Mouse (Mus musculus) erythroid progenitor cell, adult 5-6 weeks (primary cell): ENCODE results near the gene L3mbtl4. TPM values are rescaled to one million over a fixed set of nuclear protein-coding genes. Genes with fewer than 3 reads are reported as not detected.

Experiments used
- ATAC-seq: replicated peaks from 2 replicates; pipeline ENCODE4 v1.8.0; 2016; ENCODE audit warnings: moderate number of reproducible peaks, mild to moderate bottlenecking, moderate TSS enrichment, inconsistent platforms; ENCODE audit not compliant: poor library complexity, low FRiP score, severe bottlenecking
- total RNA-seq, 2 experiments: library from RNA; stranded (forward) in 1 of 2; stranded (reverse) in 1 of 2; fragments of 150-400 nt in 1 of 2; fragments of 186-747, 209-891 nt in 1 of 2; gene quantifications; 2 replicates each; pipeline versions ENCODE4 v1.2.3 to v1.2.4; 2015 to 2017; ENCODE audit warnings: low replicate concordance in 2 of 2

L3mbtl4 gene
- total RNA-seq, 2 experiments from 2014 or later = not detected

DNA sequence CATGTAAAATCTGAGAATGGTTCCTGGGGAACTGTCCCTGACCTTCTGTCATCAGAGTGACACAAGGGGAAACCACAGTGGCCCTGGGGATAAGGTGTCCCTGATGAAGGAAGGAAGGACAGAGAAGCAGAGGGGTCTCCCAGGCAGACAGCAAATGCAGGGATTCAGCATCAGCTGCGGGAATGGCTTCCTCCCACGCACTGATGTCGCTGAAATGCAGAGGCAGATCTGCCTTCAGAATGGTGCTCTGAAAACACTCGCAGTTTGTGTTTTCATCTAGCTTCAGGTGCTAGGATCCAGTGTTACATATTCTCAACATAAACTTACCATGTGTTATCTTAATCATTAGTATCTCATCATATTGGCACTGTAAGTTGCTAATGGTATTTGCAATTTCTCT, 351.7 kb downstream of the L3mbtl4 start:
- ATAC-seq = no peak

DNA sequence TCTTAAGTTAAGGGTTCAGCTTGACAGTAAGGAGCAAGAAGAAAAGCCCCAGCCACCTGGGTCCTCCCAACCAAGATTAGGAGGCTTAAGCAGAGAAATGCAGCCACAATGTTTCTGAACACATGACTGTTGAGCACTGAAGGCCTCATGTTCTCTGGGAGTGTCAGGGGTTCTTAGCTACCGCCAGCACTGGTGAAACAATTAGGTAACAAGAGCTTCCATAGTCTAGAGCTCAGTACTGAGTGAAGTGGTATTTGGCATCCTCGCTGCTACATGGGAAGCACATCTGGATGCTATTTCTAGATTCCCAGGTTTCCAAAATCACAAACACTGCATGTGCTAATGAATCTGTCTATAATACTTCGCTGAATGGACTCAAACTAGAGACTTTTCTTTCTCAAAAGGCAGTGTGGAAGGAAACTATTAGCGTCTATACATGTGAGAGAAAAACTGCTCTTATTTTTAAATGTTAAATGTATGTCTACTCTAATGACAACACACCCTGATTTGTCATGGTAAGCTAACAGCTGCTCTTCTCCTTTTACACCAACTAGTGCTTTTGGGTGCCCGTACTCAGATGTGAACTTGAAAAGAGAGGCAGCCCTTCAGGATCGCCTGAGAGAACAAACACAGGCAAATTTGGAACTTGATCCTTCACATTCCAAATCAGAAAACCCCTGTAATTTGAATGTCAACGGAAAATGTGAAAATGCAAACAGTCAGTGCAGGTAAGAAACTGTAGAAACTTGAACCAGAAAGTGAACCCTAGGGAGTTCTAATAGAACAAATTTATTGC, 356.2 kb downstream of the L3mbtl4 start:
- no peak for ATAC-seq

DNA sequence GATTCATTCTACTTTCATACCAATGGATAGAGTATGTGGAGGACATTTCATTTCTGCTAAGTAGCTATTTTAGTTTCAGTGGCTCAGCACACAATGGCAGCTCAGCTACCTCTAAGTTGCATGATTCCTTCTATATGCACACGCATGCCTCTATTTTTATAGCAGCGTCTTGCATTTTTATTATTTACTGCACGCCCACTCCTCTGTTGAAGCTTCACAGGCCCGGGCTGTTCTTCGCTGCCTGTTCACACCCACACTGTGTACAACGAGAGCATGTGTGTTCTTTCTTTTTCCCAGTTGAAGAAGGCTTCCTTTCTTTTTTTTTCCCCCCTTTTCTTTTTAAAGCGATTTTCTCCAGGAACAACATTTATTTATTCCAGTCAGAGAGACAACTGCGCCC, 357.8 kb downstream of the L3mbtl4 start:
- no peak for ATAC-seq

DNA sequence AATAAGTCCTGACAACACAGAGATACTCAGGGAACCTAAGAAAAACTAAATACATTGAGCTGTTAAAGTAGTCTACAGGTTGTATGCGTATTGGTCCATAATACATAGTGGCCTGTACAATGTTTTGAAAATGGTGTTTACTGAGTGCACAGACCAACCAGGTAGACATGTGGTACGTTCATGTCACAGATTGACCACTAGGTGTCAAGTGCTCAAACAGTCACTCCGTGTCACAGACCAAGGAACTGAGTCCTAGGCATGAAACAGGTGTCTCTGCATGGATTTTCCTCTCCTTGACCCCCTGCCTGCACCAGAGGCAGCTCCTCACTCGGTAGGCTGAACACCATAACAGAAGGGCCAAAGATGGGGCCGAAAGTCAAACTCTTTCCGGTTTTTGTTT, 366.6 kb downstream of the L3mbtl4 start:
- no peak for ATAC-seq

DNA sequence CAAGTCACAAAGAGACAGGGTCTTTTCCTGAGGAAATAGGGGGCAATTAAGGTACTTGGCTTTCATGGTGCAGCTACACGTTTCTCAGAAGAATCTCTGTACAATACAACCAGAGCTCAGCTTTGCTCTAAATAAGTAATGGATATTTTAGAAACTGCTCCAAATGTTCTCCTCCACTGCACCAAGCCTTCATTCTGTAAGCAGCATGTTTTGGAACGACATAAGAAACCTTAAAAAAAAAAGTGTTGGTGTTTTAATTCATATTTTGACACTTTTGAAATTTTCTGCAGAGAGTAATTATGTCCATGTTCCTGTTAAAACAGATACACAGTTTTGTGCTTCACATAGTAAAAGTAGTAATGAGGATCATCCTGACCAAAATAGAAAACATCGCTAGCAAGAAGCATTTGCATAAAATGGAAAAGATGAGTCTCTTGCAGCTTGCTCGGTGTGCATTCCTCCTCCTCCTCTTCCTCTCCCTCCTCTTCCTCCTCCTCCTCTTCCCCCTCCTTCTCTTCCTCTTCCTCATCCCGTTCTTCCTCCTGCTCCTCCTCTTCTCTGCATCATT, 369.0 kb downstream of the L3mbtl4 start:
- ATAC-seq = no peak

DNA sequence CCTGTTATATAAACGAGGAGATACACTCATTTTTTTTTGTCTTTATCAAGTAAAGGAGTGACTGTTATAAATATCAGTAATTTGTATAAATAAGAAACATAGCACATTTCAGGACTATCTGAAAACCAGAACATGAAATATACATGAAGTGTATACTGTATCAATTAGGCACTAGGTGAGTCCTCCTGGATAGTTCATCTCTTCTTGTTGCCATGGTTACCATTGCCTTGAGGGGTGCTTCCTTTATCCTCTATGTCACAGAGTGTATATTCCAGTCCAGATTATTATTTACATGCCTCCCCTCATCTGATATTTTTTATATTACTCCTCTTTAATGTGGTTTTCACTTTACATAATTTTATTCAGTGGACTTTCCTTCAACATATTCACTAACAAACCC, 392.9 kb downstream of the L3mbtl4 start:
- no peak for ATAC-seq

DNA sequence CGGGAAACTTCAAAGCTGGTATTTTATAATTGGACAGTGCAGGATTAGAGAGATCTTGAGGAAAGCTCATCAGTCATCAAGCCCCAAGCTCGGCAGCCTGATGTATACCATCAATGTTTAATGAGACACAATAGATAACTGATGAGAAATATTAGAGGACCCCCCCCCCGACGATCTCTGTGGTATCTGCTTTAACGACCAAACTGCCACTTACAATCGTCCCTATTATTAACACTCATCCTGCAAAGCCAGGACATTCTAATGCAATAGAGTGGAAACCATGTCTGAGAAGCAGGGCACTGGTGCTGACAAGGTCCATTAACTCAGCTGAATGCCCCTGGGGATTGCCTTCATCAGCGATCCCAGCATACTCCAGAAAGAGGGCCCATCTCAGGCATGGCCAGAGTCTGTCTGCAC, 398.5 kb downstream of the L3mbtl4 start:
- ATAC-seq = no peak

DNA sequence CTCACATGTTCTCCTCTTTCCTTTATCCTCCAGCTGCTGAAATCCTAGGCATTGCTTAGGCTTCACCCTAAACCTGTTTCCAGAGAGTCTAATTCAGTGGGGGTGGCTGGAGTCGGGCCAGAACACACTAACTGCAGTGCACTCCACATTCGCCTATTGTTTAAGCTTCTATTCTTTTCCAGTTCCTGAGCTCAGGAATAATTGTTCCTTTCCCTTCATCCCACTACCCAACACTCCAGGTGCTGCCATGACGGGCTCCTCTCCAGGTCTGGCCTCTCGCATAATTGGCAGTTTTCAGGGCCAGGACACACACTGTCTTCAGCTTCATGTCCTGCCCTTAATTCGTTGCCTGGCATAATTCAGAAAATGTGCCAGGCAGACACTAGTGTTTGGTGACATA, 437.1 kb downstream of the L3mbtl4 start:
- no peak for ATAC-seq

DNA sequence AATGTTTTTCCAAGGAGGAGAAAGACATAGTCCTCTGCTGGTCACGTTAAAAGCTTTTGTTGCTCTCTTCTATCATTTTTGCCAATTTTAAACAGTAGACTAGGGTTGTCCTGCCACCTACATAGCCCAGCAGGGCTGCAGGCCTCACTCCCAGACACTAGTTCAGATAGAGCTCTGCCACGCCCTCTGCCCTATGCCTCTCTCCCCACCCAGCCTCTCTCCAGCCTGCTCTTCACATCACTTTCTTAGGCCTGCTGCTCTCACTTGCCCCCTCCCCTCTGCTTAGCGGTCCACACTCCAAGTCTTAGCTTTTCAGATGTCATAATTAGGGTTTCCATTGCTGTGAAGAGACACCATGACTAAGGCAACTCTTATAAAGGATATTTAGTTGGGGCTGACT, 437.8 kb downstream of the L3mbtl4 start:
- ATAC-seq = no peak

DNA sequence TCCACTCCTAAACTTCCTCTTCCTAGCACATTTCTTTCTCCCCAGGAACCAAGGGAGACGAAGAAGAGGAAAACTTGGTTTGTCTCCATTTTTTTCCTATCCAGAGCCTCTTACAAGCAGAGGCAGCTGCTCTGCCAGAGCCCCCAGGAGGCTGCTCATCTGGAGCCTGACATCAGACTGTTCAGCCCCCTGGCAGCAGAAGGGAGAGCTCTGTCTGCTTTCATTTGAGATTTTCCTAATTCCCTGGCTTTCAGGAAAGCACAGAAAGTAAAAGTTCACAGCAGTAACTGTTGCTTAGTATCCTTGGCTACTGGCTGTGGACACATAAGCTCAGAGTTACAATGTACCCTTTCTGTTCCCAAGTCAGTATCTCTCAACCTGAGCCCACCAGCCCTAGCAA, 474.7 kb downstream of the L3mbtl4 start:
- no peak for ATAC-seq

DNA sequence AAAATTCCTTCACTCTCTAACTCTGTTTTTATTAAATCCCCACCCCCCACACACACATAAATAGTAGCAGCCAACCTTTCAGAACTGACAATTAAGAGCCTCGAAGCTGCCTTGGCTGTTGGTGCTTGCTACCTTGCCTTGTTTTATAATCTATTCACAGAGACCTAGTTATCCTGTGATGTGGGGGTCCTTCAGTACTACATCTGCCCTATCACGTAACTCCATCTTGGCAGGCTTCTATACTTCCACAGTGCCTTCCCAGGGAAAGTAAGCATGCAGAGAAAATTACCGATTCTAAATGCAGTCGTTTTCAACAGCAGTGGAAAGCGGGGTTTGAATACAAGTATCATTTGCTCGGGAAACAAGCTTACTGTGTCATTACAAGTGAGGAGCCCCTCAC, 476.9 kb downstream of the L3mbtl4 start:
- no peak for ATAC-seq

DNA sequence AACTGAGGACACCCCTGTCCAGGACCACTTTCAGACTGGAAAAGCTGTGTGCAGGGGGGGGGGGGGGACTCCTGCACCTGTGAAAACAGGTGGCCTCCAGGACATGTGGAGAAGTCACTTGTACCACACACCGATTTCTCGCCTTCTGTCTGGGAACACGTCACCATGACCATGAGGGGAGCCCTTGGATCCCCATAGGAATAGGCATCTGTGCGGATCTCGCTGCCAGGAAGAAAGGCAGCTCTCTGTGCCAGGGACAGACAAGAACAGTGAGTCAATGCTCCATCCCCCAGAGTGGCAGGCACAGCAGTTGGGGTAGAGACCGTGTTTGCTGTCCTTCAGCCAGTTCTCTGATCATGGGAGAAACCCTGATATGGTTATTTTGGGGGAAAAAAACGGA, 479.5 kb downstream of the L3mbtl4 start:
- no peak for ATAC-seq

DNA sequence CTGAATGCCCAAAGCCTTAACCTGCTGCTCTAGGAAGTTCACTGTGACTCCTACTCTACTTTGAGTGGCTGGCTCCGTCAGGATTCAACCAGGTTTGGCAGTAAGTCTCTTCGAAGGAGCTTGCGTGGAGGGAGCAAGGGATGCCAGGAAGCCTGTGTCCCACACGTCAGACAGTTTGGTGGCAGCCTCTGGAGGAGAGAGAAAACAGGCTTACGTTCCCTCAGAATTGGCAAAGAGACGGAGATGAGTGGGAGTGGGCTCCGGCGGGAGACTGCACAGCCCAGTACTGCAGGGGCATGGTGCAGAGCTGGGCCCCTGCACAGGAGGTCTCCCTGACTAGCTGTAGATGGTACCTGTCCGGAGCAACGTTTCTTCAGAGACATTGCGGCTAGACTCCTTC, 481.2 kb downstream of the L3mbtl4 start:
- ATAC-seq = no peak

DNA sequence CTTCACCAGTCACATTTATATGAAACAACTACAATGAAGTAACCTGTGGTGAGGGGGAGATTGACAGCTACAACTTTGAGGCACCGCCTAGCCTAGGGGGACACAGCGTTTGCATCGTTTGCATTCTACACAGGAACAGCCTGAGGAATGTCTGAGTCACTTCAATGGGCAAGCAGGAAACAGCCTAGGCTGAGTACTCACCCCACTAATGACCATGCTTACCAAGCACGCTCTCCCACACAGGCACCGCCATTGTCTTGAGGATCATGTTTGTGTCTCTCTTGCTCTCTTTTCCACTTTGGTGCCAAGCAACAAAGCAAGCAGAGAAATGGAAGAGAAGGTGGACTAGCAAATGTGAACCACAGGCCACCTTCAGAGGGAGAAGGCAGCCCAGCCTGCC, 484.8 kb downstream of the L3mbtl4 start:
- no peak for ATAC-seq

DNA sequence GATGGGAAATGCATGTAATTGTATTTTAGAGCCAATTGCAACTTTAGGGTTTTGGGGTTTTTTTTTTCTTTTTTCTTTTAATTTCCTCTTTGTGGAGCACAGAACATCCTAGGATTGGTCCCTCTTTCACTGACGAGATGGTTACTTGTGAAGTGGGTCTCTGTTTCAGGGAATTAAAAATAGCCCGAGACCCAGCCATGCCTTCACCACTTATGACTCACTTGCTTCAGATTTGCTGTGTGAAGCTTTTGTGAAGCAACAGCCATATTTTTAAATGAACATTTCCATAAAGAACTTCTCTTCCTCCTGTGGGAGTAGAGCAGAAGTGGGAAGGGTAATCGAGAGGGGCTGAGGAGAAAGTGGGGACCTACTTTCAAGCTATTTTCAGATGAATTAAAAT, 485.3 kb downstream of the L3mbtl4 start:
- no peak for ATAC-seq

DNA sequence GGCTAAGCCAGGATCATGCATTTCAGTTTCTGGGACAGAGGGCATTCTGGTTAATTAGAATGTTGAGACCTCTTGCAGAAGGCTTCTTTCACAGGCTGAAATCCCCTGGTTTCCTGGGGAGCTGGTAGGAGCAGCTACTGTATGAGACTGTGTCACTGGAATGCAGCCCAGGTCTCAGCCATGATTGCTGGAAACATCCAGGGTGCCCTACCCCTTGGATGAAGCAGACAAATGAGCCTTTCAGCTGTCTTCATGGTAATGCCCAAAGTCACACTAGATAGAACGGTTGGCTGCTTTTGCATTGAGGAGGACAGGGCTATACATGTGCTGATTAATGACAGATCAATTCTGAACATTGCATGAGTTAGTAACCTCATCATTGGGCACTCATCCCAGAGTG, 486.4 kb downstream of the L3mbtl4 start:
- ATAC-seq = no peak

DNA sequence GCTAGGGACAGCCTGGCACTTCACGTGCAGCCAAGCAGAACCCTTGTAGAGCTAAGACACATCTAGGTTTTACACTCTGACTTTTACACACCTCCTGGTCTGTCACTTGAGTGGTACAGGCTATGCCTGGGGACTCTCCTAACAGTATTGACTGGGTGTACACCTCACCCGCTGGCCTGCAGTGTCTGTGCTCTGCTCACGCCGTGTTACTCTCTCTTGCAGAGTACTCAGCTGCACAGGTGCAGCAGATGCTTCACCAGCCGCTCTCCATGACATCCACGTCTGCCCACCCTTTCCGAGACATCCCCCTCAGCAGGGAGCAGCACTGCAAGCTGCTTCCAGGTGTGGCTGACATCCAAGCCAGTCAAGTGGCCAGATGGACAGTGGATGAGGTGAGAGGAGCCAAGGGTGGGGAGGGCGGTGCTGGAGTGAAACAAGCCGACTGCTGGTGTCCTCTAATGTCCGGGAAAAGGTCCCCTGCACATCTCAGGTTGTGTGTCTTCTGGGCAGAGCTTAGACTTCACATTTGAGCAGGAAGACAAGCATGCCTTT, 490.8 kb downstream of the L3mbtl4 start:
- ATAC-seq = no peak

DNA sequence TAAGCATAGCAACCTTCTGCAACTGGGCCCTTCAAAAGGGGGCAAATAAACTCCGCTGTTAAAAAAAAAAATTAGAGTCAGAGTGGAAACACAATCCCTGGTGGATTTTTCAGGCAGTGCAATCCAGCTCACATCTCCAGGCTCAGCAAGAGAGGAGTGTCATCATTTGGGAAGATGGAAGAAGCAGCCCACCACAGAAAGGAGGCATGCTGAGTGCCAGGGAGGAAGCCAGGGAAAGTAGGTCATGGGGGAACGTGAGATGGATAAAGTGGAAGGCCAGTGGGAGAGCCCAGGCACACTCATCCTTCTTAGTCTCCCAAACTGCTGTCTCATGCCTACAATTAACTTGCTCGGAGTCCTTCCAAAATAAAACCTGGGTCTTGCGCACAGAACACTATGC, 496.0 kb downstream of the L3mbtl4 start:
- ATAC-seq = no peak

DNA sequence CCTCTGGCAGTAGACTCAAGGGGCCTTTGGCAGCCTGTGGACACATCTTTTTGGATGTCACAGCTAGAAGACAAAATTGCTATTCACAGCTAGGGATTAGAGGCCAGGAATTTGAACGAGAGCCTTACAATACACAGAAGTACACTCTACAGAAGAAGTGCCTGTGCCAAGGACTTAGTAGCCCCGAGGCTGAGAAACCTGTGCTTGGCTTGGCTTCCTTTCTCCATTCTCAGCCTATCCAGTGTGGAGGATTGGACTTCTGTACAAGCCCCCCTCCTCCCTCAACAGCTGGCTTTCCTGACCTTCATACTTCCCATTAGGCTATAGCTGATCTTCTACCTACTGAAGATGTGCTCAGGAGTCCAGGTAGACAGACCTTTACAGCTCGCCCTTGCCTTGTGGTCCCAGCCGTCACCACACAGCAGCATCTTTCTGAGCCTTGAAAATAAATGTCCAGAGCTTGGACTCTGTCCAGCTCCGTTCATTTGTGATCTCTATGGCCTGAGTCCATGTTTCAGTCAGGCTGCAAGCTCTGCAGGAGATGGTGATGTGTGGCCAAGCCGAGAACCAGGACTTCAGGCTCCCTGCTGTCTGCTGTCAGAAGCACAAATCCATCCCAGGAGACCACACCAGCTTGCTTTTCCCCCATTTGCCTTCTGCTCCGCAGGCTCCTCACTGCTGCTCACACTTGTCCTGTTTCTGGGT, 497.6 kb downstream of the L3mbtl4 start:
- no peak for ATAC-seq

DNA sequence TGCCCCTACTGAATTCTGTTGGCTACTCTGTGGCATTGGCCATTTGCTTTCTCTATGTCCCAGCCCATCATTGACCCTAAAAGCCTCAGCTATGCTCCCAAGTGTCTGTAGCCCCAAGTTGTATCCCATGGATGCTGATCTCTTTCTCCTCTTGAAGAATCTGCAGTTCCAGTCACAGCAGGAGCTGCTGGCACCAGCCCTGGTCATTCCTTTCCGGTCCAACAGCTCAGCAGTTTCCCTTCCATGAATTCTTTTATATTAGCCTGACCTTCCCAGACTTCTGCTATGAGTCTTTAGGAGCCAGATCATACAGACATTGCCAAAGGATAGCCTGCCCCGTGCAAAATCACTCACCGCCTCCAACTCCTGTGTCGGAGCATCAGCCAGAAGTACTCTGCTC, 520.1 kb downstream of the L3mbtl4 start:
- ATAC-seq = no peak

DNA sequence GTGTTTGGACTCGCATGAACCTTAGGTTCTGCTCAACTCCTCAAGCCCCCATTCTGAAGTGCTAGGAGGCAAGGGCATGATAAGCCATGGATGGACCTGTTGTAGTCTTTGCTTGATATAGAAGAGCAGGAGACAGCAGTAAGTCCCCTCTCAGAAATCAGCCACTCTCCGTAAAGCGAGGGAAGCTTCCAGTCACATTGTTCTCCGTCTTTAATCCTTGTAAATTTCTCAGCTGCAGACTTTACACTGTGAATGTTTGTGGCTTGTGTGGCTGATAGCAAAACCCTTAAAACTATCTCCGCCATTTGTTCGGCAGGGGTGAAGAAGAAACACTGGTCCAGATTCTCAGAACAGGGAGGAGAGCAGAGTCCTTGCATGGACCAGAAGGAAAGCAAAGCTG, 552.7 kb downstream of the L3mbtl4 start, which contains the start of gene Tmem200c:
Gene Tmem200c, plus strand, starts transcription at position 301 of the 400 bp plus-strand sequence.
- no peak for ATAC-seq
